Mouse (Mus musculus) heart, postnatal 0 days (tissue): ENCODE results near the gene Cyp26a1.

Experiments
- CTCF ChIP-seq: IDR thresholded peaks from 2 replicates; pipeline ENCODE4 v1.5.1; 2016; ENCODE audit warnings: antibody characterized with exemption, control low read depth, low read depth
- EP300 ChIP-seq: IDR thresholded peaks from 2 replicates; pipeline ENCODE4 v1.6.1; 2016; ENCODE audit warnings: antibody characterized with exemption, low read depth

- no peak for TF ChIP-seq EP300
- TF ChIP-seq CTCF: no peak
Measured at GRCm38 (mm10) chr19:37696603-37697334, 829 bp upstream of the Cyp26a1 start.
